Mouse (Mus musculus) heart, adult 2 months (tissue): ENCODE measurements around the gene Nfe2l2. TPM values are rescaled to one million over a fixed set of nuclear protein-coding genes. Genes with fewer than 3 reads are reported as not detected.

Source experiments
- DNase-seq, 2 experiments: peaks; one replicate each; pipeline ENCODE4 v3.0.0; 2021
- H3K27ac ChIP-seq: fragments of 200-600 bp; 2 replicates; pipeline ENCODE4 v1.8.1; 2022
- H3K27me3 ChIP-seq: fragments of 200-500 bp; 2 replicates; pipeline ENCODE4 v1.6.1; 2012; ENCODE audit warnings: mild to moderate bottlenecking, low read length, inconsistent platforms, mixed read lengths; ENCODE audit not compliant: control insufficient read depth, insufficient read depth
- H3K36me3 ChIP-seq: fragments of 200-500 bp; 2 replicates; pipeline ENCODE4 v1.6.1; 2012; ENCODE audit warnings: low read length, inconsistent platforms; ENCODE audit not compliant: control insufficient read depth, insufficient read depth
- H3K4me1 ChIP-seq: fragments of 200-500 bp; 2 replicates; pipeline ENCODE4 v1.6.1; 2011; ENCODE audit warnings: low read length; ENCODE audit not compliant: control insufficient read depth, insufficient read depth
- H3K4me3 ChIP-seq: fragments of 200-600 bp; 2 replicates; pipeline ENCODE4 v1.8.1; 2022
- H3K79me2 ChIP-seq: fragments of 200-500 bp; replicated peaks from 2 replicates; pipeline ENCODE4 v1.6.1; 2012; ENCODE audit warnings: mild to moderate bottlenecking, inconsistent platforms, low read length, moderate library complexity, mixed read lengths; ENCODE audit not compliant: control insufficient read depth, insufficient read depth
- H3K9ac ChIP-seq: fragments of 200-500 bp; 2 replicates; pipeline ENCODE4 v1.6.1; 2012; ENCODE audit warnings: low read depth, mild to moderate bottlenecking, control low read depth, inconsistent platforms, low read length, mixed read lengths
- CTCF ChIP-seq: fragments of 200-600 bp; IDR thresholded peaks from 2 replicates; pipeline ENCODE4 v1.8.1; 2022; ENCODE audit warnings: antibody characterized with exemption, mild to moderate bottlenecking, moderate library complexity
- EP300 ChIP-seq: fragments of 200-500 bp; IDR thresholded peaks from 2 replicates; pipeline ENCODE4 v1.6.1; 2011; ENCODE audit warnings: low read depth, low read length, control low read depth; ENCODE audit not compliant: insufficient read depth
- POLR2A ChIP-seq: fragments of 200-500 bp; IDR thresholded peaks from 2 replicates; pipeline ENCODE4 v1.6.1; 2011; ENCODE audit warnings: mild to moderate bottlenecking, low read depth, low read length, control low read depth; ENCODE audit not compliant: insufficient read depth
- WGBS: fragments of 180-500 bp; shearing (Covaris S2); methylation state at CpG from one replicate; pipeline ENCODE4 v1.1.7; 2018; 5-methylcytosine and 5-hydroxymethylcytosine counted together
- intact Hi-C: fragments of 180-260 bp; cut with DNase I; formaldehyde crosslinking; loops from one replicate; pipeline ENCODE4 v1.15.1; 2025
- polyA plus RNA-seq: library from polyadenylated mRNA; depleted of rRNA; stranded (reverse); fragments of >200 nt; gene quantifications from 2 replicates; pipeline ENCODE4 v1.2.3, GENCODE M21; 2012
- total RNA-seq, 2 experiments: library from RNA; stranded (reverse); gene quantifications; 2 replicates each; pipeline ENCODE4 v1.2.3; 2021

Nfe2l2 gene
- total and polyA plus RNA-seq, 3 experiments, result 36.5 to 67.1 (median 56.2) TPM

- intact Hi-C loops, result loop anchor here (1.0 to 10.0 kb wide), 5 partner anchors 17 to 99 kb away; partner anchors contain the start of gene Hnrnpa3
- WGBS, result under 1% methylated on average over 62 of the region's 62 CpGs
Observed at GRCm38 (mm10) chr2:75703375-75704181, 863 bp downstream of the Nfe2l2 start.

GRCm38 (mm10) chr2:75702588-75702976 lies 1.9 kb downstream of the Nfe2l2 start:
- Histone ChIP-seq H3K79me2 (peaks cover 10% of the 10 kb centered on the region), H3K4me1 (peaks cover 20% of the 10 kb centered on the region), H3K36me3 (peaks cover 35% of the 10 kb centered on the region), H3K27ac (peak overlapping the region; percentile 100), H3K27me3 (no peaks in the 10 kb centered on the region), H3K4me3 (peak overlapping the region; percentile 98), H3K9ac (peak overlapping the region; percentile 70; the same call in 1 of the 2 replicates)
- TF ChIP-seq EP300, result no peak
- no peak for TF ChIP-seq CTCF
- TF ChIP-seq POLR2A, result no peak
- 2% methylated on average over 5 of the region's 5 CpGs for WGBS
- intact Hi-C loops, result loop anchor here (2.0 to 10.0 kb wide), 2 partner anchors 16 to 98 kb away; no protein-coding TSS in a partner anchor
- no peak for DNase-seq

More at GRCm38 (mm10) chr2:75703375-75704181, 863 bp downstream of the Nfe2l2 start:
- Histone ChIP-seq H3K9ac (peak overlapping the region; percentile 91), H3K36me3 (peaks cover 31% of the 10 kb centered on the region), H3K4me1 (peaks cover 14% of the 10 kb centered on the region), H3K27me3 (no peaks in the 10 kb centered on the region), H3K4me3 (peak overlapping the region; percentile 98), H3K79me2 (peaks cover 9% of the 10 kb centered on the region), H3K27ac (peak overlapping the region; percentile 100)
- peak; percentile 82 for TF ChIP-seq POLR2A
- peak; percentile 16; the same call in 1 of the 2 replicates for TF ChIP-seq CTCF
- peak; percentile 86 for TF ChIP-seq EP300
- peak; percentile 96 for DNase-seq

GRCm38 (mm10) chr2:75701822-75702587 lies 2.4 kb downstream of the Nfe2l2 start:
- peak overlapping the region; percentile 50; the same call in 1 of the 2 replicates for H3K9ac ChIP-seq
- TF ChIP-seq POLR2A, result no peak
- TF ChIP-seq CTCF, result no peak
- TF ChIP-seq EP300, result no peak
- H3K27me3 ChIP-seq, result no peaks in the 10 kb centered on the region
- H3K4me1 ChIP-seq, result peaks cover 23% of the 10 kb centered on the region
- no peak for DNase-seq
- peak overlapping the region; percentile 100 for H3K27ac ChIP-seq
- peak overlapping the region; percentile 98 for H3K4me3 ChIP-seq
- H3K36me3 ChIP-seq, result peaks cover 37% of the 10 kb centered on the region
- H3K79me2 ChIP-seq, result peaks cover 10% of the 10 kb centered on the region
- intact Hi-C loops, result loop anchor here (2.0 to 10.0 kb wide), 2 partner anchors 15 to 97 kb away; no protein-coding TSS in a partner anchor
- WGBS, result 12% methylated on average over 9 of the region's 9 CpGs

GRCm38 (mm10) chr2:75701207-75701606 lies 3.2 kb downstream of the Nfe2l2 start:
- intact Hi-C loops, result loop anchor here (10.0 kb wide), 1 partner anchor 96 kb away; no protein-coding TSS in a partner anchor

GRCm38 (mm10) chr2:75700543-75700942 lies 3.9 kb downstream of the Nfe2l2 start:
- no peak overlapping the region for H3K9ac ChIP-seq
- H3K27me3 ChIP-seq, result no peaks in the 10 kb centered on the region
- peaks cover 48% of the 10 kb centered on the region for H3K36me3 ChIP-seq
- H3K4me1 ChIP-seq, result peaks cover 28% of the 10 kb centered on the region
- intact Hi-C loops, result loop anchor here (10.0 kb wide), 1 partner anchor 96 kb away; no protein-coding TSS in a partner anchor
- H3K27ac ChIP-seq, result peak overlapping the region; percentile 100; the same call in 1 of the 2 replicates
- no peak overlapping the region for H3K4me3 ChIP-seq
- WGBS, result 78% methylated on average over 3 of the region's 3 CpGs
- DNase-seq, result no peak
- TF ChIP-seq CTCF, result no peak
- TF ChIP-seq POLR2A, result no peak
- TF ChIP-seq EP300, result no peak
- peaks cover 10% of the 10 kb centered on the region for H3K79me2 ChIP-seq

More at GRCm38 (mm10) chr2:75701207-75701606, 3.2 kb downstream of the Nfe2l2 start:
- peak in 1 of 2 experiments; percentile 28 for DNase-seq
- H3K4me3 ChIP-seq, result peak overlapping the region; percentile 98
- 27% methylated on average over 3 of the region's 3 CpGs for WGBS
- H3K27me3 ChIP-seq, result no peaks in the 10 kb centered on the region
- H3K36me3 ChIP-seq, result peaks cover 43% of the 10 kb centered on the region
- TF ChIP-seq POLR2A, result no peak
- TF ChIP-seq CTCF, result no peak
- no peak for TF ChIP-seq EP300
- 0 out of 2 replicates have a peak overlapping the region, but pooled peaks have one; percentile 10 for H3K9ac ChIP-seq
- H3K27ac ChIP-seq, result peak overlapping the region; percentile 100
- H3K79me2 ChIP-seq, result peaks cover 10% of the 10 kb centered on the region
- peaks cover 23% of the 10 kb centered on the region for H3K4me1 ChIP-seq
